Comparison of ENCODE assay signal across 13 mouse cellular contexts in genomic region chr14:16577049-16577448, GRCm38 (mm10).
DNase-seq lines count a peak whose midpoint lies in the region; ATAC-seq lines count a peak whose summit lies in the region.
"Had no signal": no experiment of that assay in that cellular context is flagged by ENCODE, and none has a peak within 500 bp of the region (broad histone marks: within the 10 kb centered on the region; RNA-seq: fewer than 3 reads in every experiment).

No protein-coding gene starts in this region.

- ATAC-seq in hematopoietic stem cell, adult 5-6 weeks (replicated peaks in 1 of 2; ENCODE audit: insufficient read depth in 1 of 2, low FRiP score in 2 of 2, low TSS enrichment in 1 of 2, low read depth in 1 of 2, poor library complexity in 2 of 2, severe bottlenecking in 2 of 2) = peak; percentile 10 to 20; a peak in 2 of 4 replicates
- ATAC-seq: hindbrain, embryonic 16.5 days; midbrain, embryonic 15.5 days had no signal

- peak; percentile 42 for DNase-seq in adrenal gland, postnatal 14 days
- no peak for DNase-seq in adrenal gland, postnatal 36 days
- DNase-seq in heart, postnatal 4 days = peak; percentile 12
- DNase-seq in heart, adult 18-20 months = no peak
- peak; percentile 13 for DNase-seq in left cerebral cortex, postnatal 4 days
- DNase-seq in left cerebral cortex, adult 8-10 months (ENCODE audit: low spot score in 2 of 2) = no peak
- DNase-seq in layer of hippocampus, postnatal 25 days (ENCODE audit: extremely low spot score in 1 of 2, low spot score in 1 of 2) = no peak
- DNase-seq: adrenal gland, postnatal 10 days; liver, embryonic 13.5 days; thymus, postnatal 14 days had no signal

- intact Hi-C loops in left cerebral cortex, postnatal 4 days (cut with DNase I) = no loop called here

Comparison
In these comparisons a context has a peak if more than half of its experiments do, and no peak if none do; other contexts are left out.
1. DNase-seq: peak in adrenal gland, postnatal 14 days (single experiment), heart, postnatal 4 days (single experiment) and left cerebral cortex, postnatal 4 days (single experiment); none in adrenal gland, postnatal 36 days (0 of 2), heart, adult 18-20 months (0 of 2), left cerebral cortex, adult 8-10 months (0 of 2) and layer of hippocampus, postnatal 25 days (0 of 2).